Mouse (Mus musculus) CH12.LX (cell line): ENCODE results near the gene Btbd16. TPM values are rescaled to one million over a fixed set of nuclear protein-coding genes. Genes with fewer than 3 reads are reported as not detected.

Source experiments
- DNase-seq: peaks from one replicate; pipeline ENCODE4 v3.0.0-alpha.2; 2013; ENCODE audit errors: extremely low read depth
- H3K27ac ChIP-seq: 2 replicates; pipeline ENCODE4 v1.5.1; 2012; ENCODE audit warnings: low read depth, mild to moderate bottlenecking, control low read depth, moderate library complexity; ENCODE audit not compliant: insufficient read depth
- H3K27me3 ChIP-seq: replicated peaks from 2 replicates; pipeline ENCODE3; 2012; ENCODE audit warnings: inconsistent platforms
- H3K36me3 ChIP-seq, 2 experiments: replicated peaks in 1 of 2; 2 replicates each; pipeline versions ENCODE3 to v1.6.1; 2012; ENCODE audit warnings: inconsistent platforms in 1 of 2, low read length in 1 of 2, mild to moderate bottlenecking in 1 of 2, mixed read lengths in 1 of 2, moderate library complexity in 1 of 2; ENCODE audit not compliant: control insufficient read depth in 1 of 2, insufficient read depth in 1 of 2
- H3K4me1 ChIP-seq, 2 experiments: 2 replicates each; pipeline ENCODE4 v1.6.1; 2012; ENCODE audit warnings: inconsistent platforms in 1 of 2, moderate library complexity in 1 of 2; ENCODE audit not compliant: insufficient read depth in 2 of 2, control insufficient read depth in 1 of 2
- H3K4me2 ChIP-seq: 2 replicates; pipeline ENCODE4 v1.6.1; 2012; ENCODE audit warnings: low read depth, mild to moderate bottlenecking, control low read depth; ENCODE audit not compliant: poor library complexity, insufficient read depth, severe bottlenecking
- H3K4me3 ChIP-seq, 3 experiments: fragments of 150-350 bp in 1 of 3; sonication (generic) in 1 of 3; replicated peaks in 1 of 3; 2 replicates each; pipeline versions ENCODE3 to v1.5.1; 2011 to 2012; ENCODE audit warnings: low read depth in 2 of 3, low read length in 2 of 3, mild to moderate bottlenecking in 2 of 3, moderate library complexity in 2 of 3, control low read depth in 1 of 3, improper control_type of control experiment in 1 of 3, inconsistent platforms in 1 of 3, mixed read lengths in 1 of 3; ENCODE audit not compliant: poor library complexity in 1 of 3
- H3K79me2 ChIP-seq: replicated peaks from 2 replicates; pipeline ENCODE4 v1.6.1; 2012; ENCODE audit warnings: mild to moderate bottlenecking, moderate library complexity; ENCODE audit not compliant: control insufficient read depth, poor library complexity, insufficient read depth, severe bottlenecking; ENCODE audit errors: extremely low read depth
- H3K9ac ChIP-seq: 2 replicates; pipeline ENCODE4 v1.6.1; 2012; ENCODE audit warnings: low read depth, mild to moderate bottlenecking, control low read depth, moderate library complexity; ENCODE audit not compliant: insufficient read depth
- H3K9me3 ChIP-seq: replicated peaks from 2 replicates; pipeline ENCODE3; 2012; ENCODE audit warnings: low read length, inconsistent platforms, mixed read lengths
- BHLHE40 ChIP-seq: IDR thresholded peaks from 2 replicates; pipeline ENCODE4 v1.6.1; 2011; ENCODE audit warnings: mild to moderate bottlenecking, low read depth, low read length, improper control_type of control experiment
- CHD1 ChIP-seq: IDR thresholded peaks from 2 replicates; pipeline ENCODE4 v1.6.1; 2012; ENCODE audit warnings: low read depth, low read length, improper control_type of control experiment, inconsistent platforms
- CHD2 ChIP-seq: IDR thresholded peaks from 2 replicates; pipeline ENCODE4 v1.6.1; 2011; ENCODE audit warnings: low read length, improper control_type of control experiment
- CTCF ChIP-seq, 2 experiments: IDR thresholded peaks in 1 of 2; conservative IDR thresholded peaks in 1 of 2; 2 replicates each; pipeline ENCODE4 v1.5.1; 2011 to 2012; ENCODE audit warnings: low read depth in 2 of 2, low read length in 2 of 2, improper control_type of control experiment in 1 of 2, inconsistent platforms in 1 of 2, mild to moderate bottlenecking in 1 of 2, moderate library complexity in 1 of 2
- ELF1 ChIP-seq: IDR thresholded peaks from 2 replicates; pipeline ENCODE4 v1.6.1; 2014; ENCODE audit warnings: low read depth, mild to moderate bottlenecking, inconsistent platforms, low read length, improper control_type of control experiment
- EP300 ChIP-seq: IDR thresholded peaks from 2 replicates; pipeline ENCODE4 v1.6.1; 2011; ENCODE audit warnings: low read length, improper control_type of control experiment
- GABPA ChIP-seq: IDR thresholded peaks from 2 replicates; pipeline ENCODE4 v1.6.1; 2012; ENCODE audit warnings: low read depth, low read length, improper control_type of control experiment, inconsistent platforms; ENCODE audit not compliant: insufficient replicate concordance
- IRF4 ChIP-seq: IDR thresholded peaks from 2 replicates; pipeline ENCODE4 v1.6.1; 2014; ENCODE audit warnings: low read depth, mild to moderate bottlenecking, inconsistent platforms, low read length, improper control_type of control experiment
- JUN ChIP-seq: IDR thresholded peaks from 2 replicates; pipeline ENCODE4 v1.6.1; 2011; ENCODE audit warnings: low read depth, mild to moderate bottlenecking, low read length, improper control_type of control experiment, moderate library complexity; ENCODE audit not compliant: insufficient read depth
- MAZ ChIP-seq: IDR thresholded peaks from 2 replicates; pipeline ENCODE4 v1.6.1; 2012; ENCODE audit warnings: low read depth, mild to moderate bottlenecking, inconsistent platforms, low read length, improper control_type of control experiment, moderate library complexity
- MEF2A ChIP-seq: IDR thresholded peaks from 2 replicates; pipeline ENCODE4 v1.6.1; 2014; ENCODE audit warnings: low read depth, mild to moderate bottlenecking, inconsistent platforms, low read length, improper control_type of control experiment, borderline replicate concordance
- MXI1 ChIP-seq: IDR thresholded peaks from 2 replicates; pipeline ENCODE4 v1.6.1; 2011; ENCODE audit warnings: mild to moderate bottlenecking, low read depth, low read length, improper control_type of control experiment
- MYC ChIP-seq: IDR thresholded peaks from 2 replicates; pipeline ENCODE4 v1.6.1; 2011; ENCODE audit warnings: low read depth, mild to moderate bottlenecking, improper control_type of control experiment, low read length
- PAX5 ChIP-seq: IDR thresholded peaks from 2 replicates; pipeline ENCODE4 v1.6.1; 2012; ENCODE audit warnings: low read length, inconsistent platforms, mixed read lengths
- POLR2A ChIP-seq: IDR thresholded peaks from 2 replicates; pipeline ENCODE4 v1.6.1; 2011; ENCODE audit warnings: low read depth, mild to moderate bottlenecking, improper control_type of control experiment, low read length
- POLR2AphosphoS2 ChIP-seq: IDR thresholded peaks from 2 replicates; pipeline ENCODE4 v1.6.1; 2011; ENCODE audit warnings: low read depth, low read length, improper control_type of control experiment
- RAD21 ChIP-seq: IDR thresholded peaks from 2 replicates; pipeline ENCODE4 v1.6.1; 2011; ENCODE audit warnings: low read depth, mild to moderate bottlenecking, low read length, improper control_type of control experiment, moderate library complexity
- RCOR1 ChIP-seq: conservative IDR thresholded peaks from 2 replicates; pipeline ENCODE4 v1.6.1; 2012; ENCODE audit warnings: low read depth, mild to moderate bottlenecking, inconsistent platforms, low read length, improper control_type of control experiment
- SMC3 ChIP-seq: IDR thresholded peaks from 2 replicates; pipeline ENCODE4 v1.6.1; 2011; ENCODE audit warnings: low read depth, low read length, improper control_type of control experiment
- TBP ChIP-seq: conservative IDR thresholded peaks from 2 replicates; pipeline ENCODE4 v1.6.1; 2011; ENCODE audit warnings: low read depth, low read length, improper control_type of control experiment
- UBTF ChIP-seq: IDR thresholded peaks from 2 replicates; pipeline ENCODE4 v1.6.1; 2012; ENCODE audit warnings: low read depth, mild to moderate bottlenecking, inconsistent platforms, low read length, improper control_type of control experiment, moderate library complexity
- ZMIZ1 ChIP-seq: IDR thresholded peaks from 2 replicates; pipeline ENCODE4 v1.6.1; 2012; ENCODE audit warnings: low read depth, mild to moderate bottlenecking, inconsistent platforms, low read length, improper control_type of control experiment
- ZNF384 ChIP-seq: IDR thresholded peaks from 2 replicates; pipeline ENCODE4 v1.6.1; 2012; ENCODE audit warnings: low read depth, low read length, improper control_type of control experiment, inconsistent platforms
- dilution Hi-C: fragments of 300-500 bp; cut with MboI; formaldehyde crosslinking; loops from 2 replicates; pipeline ENCODE4 v1.14.3; 2020; ENCODE audit warnings: low sequenced_read_pairs; ENCODE audit not compliant: extremely low pct_unique_long_range_greater_than_20kb, extremely low pct_ligation_motif_present
- in situ Hi-C: fragments of 300-500 bp; cut with MboI; formaldehyde crosslinking; loops from 3 replicates; pipeline ENCODE4 v1.14.3; 2019; ENCODE audit warnings: low sequenced_read_pairs, low pct_ligation_motif_present, low pct_unique_long_range_greater_than_20kb, mixed read lengths
- polyA plus RNA-seq: library from polyadenylated mRNA; unstranded; fragments of >175 nt; gene quantifications from 2 replicates; pipeline ENCODE4 v1.2.1, GENCODE M21; 2012; ENCODE audit warnings: low read depth; ENCODE audit not compliant: insufficient read length
- total RNA-seq, 2 experiments: library from RNA; depleted of rRNA; stranded (reverse); fragments of 300-350 nt in 1 of 2; fragments of >200 nt in 1 of 2; gene quantifications; 2 replicates each; pipeline ENCODE4 v1.2.3; 2012 to 2014

Btbd16 gene
- total and polyA plus RNA-seq, 3 experiments, result not detected

DNA sequence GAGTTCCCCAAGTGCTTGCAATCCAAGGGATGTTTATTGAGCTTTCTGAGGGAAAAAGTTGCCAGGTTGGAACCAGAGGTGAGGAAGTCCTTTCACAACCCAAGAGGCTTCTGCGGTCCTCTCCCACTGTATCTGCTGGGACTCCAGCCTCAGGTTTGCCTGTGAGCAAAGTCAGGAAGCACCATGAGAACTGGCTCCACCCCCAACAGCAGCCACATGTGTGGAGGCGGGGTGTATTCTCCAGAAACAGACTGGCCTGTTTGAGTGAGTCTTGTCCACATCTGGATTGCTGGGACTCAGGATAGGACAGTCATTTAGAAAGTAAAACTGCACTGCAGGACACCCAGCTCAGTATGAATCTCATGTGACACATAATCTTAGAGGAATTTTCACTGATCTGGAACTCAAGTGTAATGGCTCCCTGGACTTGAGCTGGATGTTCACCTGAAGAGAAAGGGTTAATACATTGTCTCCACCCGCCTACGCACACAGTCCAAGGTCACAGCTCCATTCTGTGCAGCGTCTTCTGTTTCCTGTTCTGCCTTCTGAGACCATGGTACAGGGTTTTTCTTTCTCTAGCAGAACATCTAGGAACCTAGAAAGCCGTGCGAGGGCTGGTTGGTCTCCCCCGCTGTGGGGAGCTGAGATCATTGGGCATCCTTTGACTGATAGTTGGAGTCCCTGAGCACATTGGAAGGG, 47.0 kb upstream of the Btbd16 start:
- TF ChIP-seq ZNF384, result no peak
- H3K27me3 ChIP-seq, result peaks cover 74% of the 10 kb centered on the region
- in situ Hi-C loops, result no loop called here
- H3K79me2 ChIP-seq, result no peaks in the 10 kb centered on the region
- no peak overlapping the region for H3K4me3 ChIP-seq
- peaks cover 0 to 10% of the 10 kb centered on the region in 2 experiments; a peak in 1 of 4 replicates for H3K4me1 ChIP-seq
- no peak overlapping the region for H3K27ac ChIP-seq
- H3K9ac ChIP-seq, result no peak overlapping the region
- no peaks in the 10 kb centered on the region for H3K36me3 ChIP-seq
- no peak for DNase-seq
- dilution Hi-C loops, result no loop called here
- H3K9me3 ChIP-seq, result no peaks in the 10 kb centered on the region
- no peak overlapping the region for H3K4me2 ChIP-seq

DNA sequence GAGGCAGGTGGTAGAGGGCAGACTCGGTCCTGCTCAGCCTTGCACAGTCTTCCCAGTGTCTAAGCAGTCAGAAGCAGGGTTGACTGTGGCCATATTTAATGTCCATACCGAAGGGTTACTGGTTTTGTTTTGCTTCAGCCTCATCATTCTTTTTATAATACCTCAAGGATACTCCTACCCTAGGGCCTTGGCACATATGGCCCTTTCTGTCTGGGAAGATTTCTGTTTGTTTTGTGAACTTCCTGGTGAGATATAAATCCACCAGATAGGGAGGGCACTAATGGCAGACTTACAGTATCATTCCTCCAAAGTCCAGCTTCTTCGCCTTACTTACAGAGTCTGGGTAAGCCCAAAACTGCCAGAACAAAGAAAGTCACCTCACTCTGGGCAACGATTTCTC, 46.3 kb upstream of the Btbd16 start:
- DNase-seq, result no peak
- dilution Hi-C loops, result no loop called here
- Histone ChIP-seq H3K4me1 (peaks cover 0 to 10% of the 10 kb centered on the region in 2 experiments; a peak in 1 of 4 replicates), H3K36me3 (no peaks in the 10 kb centered on the region), H3K27ac (no peak overlapping the region), H3K9ac (no peak overlapping the region), H3K27me3 (peaks cover 73% of the 10 kb centered on the region), H3K79me2 (no peaks in the 10 kb centered on the region), H3K4me3 (no peak overlapping the region), H3K9me3 (no peaks in the 10 kb centered on the region), H3K4me2 (no peak overlapping the region)
- TF ChIP-seq IRF4, result no peak
- TF ChIP-seq PAX5, result no peak
- TF ChIP-seq CHD2, result no peak
- TF ChIP-seq CHD1, result no peak
- no peak for TF ChIP-seq JUN
- in situ Hi-C loops, result no loop called here

DNA sequence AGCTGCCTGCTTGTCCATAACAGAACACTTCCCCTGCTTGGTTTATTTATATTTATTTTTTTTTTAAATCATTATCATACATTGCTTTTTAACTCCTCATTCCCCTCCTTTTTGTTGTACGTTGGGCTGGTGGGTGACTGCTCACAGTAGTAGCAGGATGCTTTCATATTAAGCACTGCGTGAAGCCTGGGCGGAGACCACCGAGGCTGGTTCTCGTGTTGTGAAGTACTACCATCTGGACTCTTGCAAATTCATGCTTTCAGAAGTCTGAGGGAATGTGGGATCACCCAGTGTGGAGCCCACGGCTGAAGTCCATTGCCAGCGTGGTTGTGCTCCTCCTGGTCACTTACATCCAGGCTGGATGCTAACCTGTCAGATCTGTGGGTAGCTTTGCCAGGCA, 42.1 kb upstream of the Btbd16 start:
- Histone ChIP-seq H3K27ac (no peak overlapping the region), H3K4me2 (no peak overlapping the region), H3K79me2 (no peaks in the 10 kb centered on the region), H3K4me1 (peaks cover 0 to 6% of the 10 kb centered on the region in 2 experiments; a peak in 1 of 4 replicates), H3K36me3 (no peaks in the 10 kb centered on the region), H3K9ac (no peak overlapping the region)
- DNase-seq, result no peak
- in situ Hi-C loops, result no loop called here
- TF ChIP-seq POLR2A (no peak), MEF2A (no peak), PAX5 (no peak), MXI1 (no peak), ZNF384 (no peak), BHLHE40 (no peak), JUN (no peak), EP300 (no peak), TBP (no peak), CTCF (conservative IDR thresholded peaks at IDR 0.05 in 1 of 2, IDR thresholded peaks at IDR 0.05 in 1 of 2; ENCODE audit: low read depth in 2 of 2, low read length in 2 of 2) (no peak), ZMIZ1 (no peak), RAD21 (no peak), ELF1 (no peak), GABPA (no peak), UBTF (no peak), SMC3 (no peak), RCOR1 (no peak), MAZ (no peak), POLR2AphosphoS2 (no peak), MYC (no peak)
- TF ChIP-seq, all 38 proteins: peak for 0
- Histone ChIP-seq H3K27me3 (peaks cover 74% of the 10 kb centered on the region), H3K4me3 (no peak overlapping the region), H3K9me3 (peaks cover 2% of the 10 kb centered on the region)
- dilution Hi-C loops, result no loop called here
